Mouse (Mus musculus): ENCODE measurements around the gene Man1b1.
A peak's percentile ranks its signal among the peaks of the same experiment; 100 is the strongest.

Gene Man1b1

GRCm38 (mm10) chr2:25332286-25333160 lies at the start of gene Man1b1:
TSS of gene Man1b1 (plus strand) at chr2:25332338.
- peak; percentile 99 for DNase-seq

GRCm38 (mm10) chr2:25285551-25285950 lies 46.6 kb upstream of the Man1b1 start:
- no peak for DNase-seq

- DNase-seq, result peak in 1 of 2 experiments; percentile 37
These were observed 45.8 kb upstream of the Man1b1 start for GRCm38 (mm10) chr2:25286314-25286713.

- DNase-seq, result peak; percentile 76 to 87
These were observed 45.1 kb upstream of the Man1b1 start for GRCm38 (mm10) chr2:25286837-25287636.

- no peak for DNase-seq
These were observed 44.0 kb upstream of the Man1b1 start, which contains the start of gene Tmem210 for GRCm38 (mm10) chr2:25287927-25288649. TSS of gene Tmem210 (plus strand) at chr2:25288145.

GRCm38 (mm10) chr2:25288734-25289345 lies 43.3 kb upstream of the Man1b1 start:
- peak in 1 of 2 experiments; percentile 18 for DNase-seq

GRCm38 (mm10) chr2:25289651-25290050 lies 42.5 kb upstream of the Man1b1 start, which contains the start of gene Lrrc26:
TSS of gene Lrrc26 (plus strand) at chr2:25289915.
- peak; percentile 76 to 83 for DNase-seq

GRCm38 (mm10) chr2:25290101-25290815 lies 41.9 kb upstream of the Man1b1 start:
- DNase-seq, result peak in 1 of 2 experiments; percentile 13

GRCm38 (mm10) chr2:25290816-25291130 lies 41.4 kb upstream of the Man1b1 start:
- DNase-seq, result peak in 1 of 2 experiments; percentile 24

GRCm38 (mm10) chr2:25291184-25292053 lies 40.7 kb upstream of the Man1b1 start:
- DNase-seq, result peak in 1 of 2 experiments; percentile 31

GRCm38 (mm10) chr2:25292054-25292544 lies 40.0 kb upstream of the Man1b1 start:
- DNase-seq, result peak; percentile 40 to 52

- DNase-seq, result peak; percentile 62 to 78
These were observed 39.3 kb upstream of the Man1b1 start for GRCm38 (mm10) chr2:25292856-25293255.

GRCm38 (mm10) chr2:25293706-25294105 lies 38.4 kb upstream of the Man1b1 start:
- DNase-seq, result no peak

GRCm38 (mm10) chr2:25297093-25297492 lies 35.0 kb upstream of the Man1b1 start:
- no peak for DNase-seq

- no peak for DNase-seq
These were observed 34.1 kb upstream of the Man1b1 start for GRCm38 (mm10) chr2:25298046-25298445.

GRCm38 (mm10) chr2:25303452-25303851 lies 28.7 kb upstream of the Man1b1 start:
- no peak for DNase-seq

GRCm38 (mm10) chr2:25303931-25304656 lies 28.0 kb upstream of the Man1b1 start:
- DNase-seq, result no peak

GRCm38 (mm10) chr2:25304657-25305541 lies 27.2 kb upstream of the Man1b1 start:
- DNase-seq, result no peak

Data from lung, adult 18-20 months (tissue).